ENCODE assay signal across 8 mouse cellular contexts in the genomic region with DNA sequence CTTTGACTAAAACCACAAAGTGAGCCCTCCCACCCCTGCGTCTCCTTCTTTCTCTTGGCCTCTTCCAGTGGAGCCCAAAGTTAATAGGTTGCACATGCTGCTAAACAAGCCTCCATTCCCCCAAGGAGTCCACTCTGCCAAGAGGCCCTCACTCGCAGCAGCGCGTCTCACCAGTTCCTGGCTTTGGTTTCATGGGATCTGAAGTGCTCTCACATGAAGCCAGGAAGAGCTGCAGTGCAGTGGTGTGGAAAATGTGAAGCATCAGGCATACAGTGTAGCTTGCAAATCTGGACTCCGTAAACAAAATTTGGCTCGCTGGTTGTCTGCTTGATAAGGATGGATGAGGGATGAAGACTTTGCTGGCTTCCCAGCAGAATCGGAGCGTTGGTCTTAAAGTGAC.
A peak's percentile ranks its signal among the peaks of the same experiment; 100 is the strongest.
DNase-seq lines count a peak whose midpoint lies in the region; TF ChIP-seq lines count a peak whose summit lies in the region.

No protein-coding gene starts in this region.

- no peaks in the 10 kb centered on the region for H3K36me3 ChIP-seq in heart, adult 2 months (ENCODE audit: control insufficient read depth, insufficient read depth, low read length)
- no peaks in the 10 kb centered on the region for H3K36me3 ChIP-seq in heart, embryonic 10.5 days

- H3K9ac ChIP-seq in heart, adult 2 months (ENCODE audit: low read depth, low read length), result no peak overlapping the region

- H3K27me3 ChIP-seq in heart, adult 2 months (ENCODE audit: control insufficient read depth, insufficient read depth, low read length), result no peaks in the 10 kb centered on the region
- no peaks in the 10 kb centered on the region for H3K27me3 ChIP-seq in heart, embryonic 10.5 days (ENCODE audit: insufficient read depth, poor library complexity, severe bottlenecking)

- WGBS in heart, adult 2 months, result 52% methylated on average over 8 of the region's 8 CpGs
- 47% methylated on average over 8 of the region's 8 CpGs for WGBS in heart, embryonic 10.5 days

- TF ChIP-seq CTCF in heart, adult 2 months (IDR thresholded peaks at IDR 0.05), result no peak

- H3K9me3 ChIP-seq in heart, embryonic 10.5 days, result no peaks in the 10 kb centered on the region

- no peak for TF ChIP-seq POLR2A in heart, adult 2 months (IDR thresholded peaks at IDR 0.05; ENCODE audit: insufficient read depth, low read depth, low read length)

- DNase-seq in heart, adult 2 months, result peak; percentile 68 to 85
- no peak for DNase-seq in heart, embryonic 10.5 days (ENCODE audit: low spot score)
- peak; percentile 47 for DNase-seq in urinary bladder, postnatal 14 days (ENCODE audit: low spot score)
- no peak for DNase-seq in urinary bladder, postnatal 25 days (ENCODE audit: low spot score)
- DNase-seq in heart, postnatal 10 days, result peak; percentile 81 to 87
- DNase-seq in thymus, adult 18-20 months, result no peak
- DNase-seq in c-Kit-positive CD71-positive TER-119-positive erythroid progenitor cells, embryonic 14.5 days (ENCODE audit: low spot score), result no peak
- DNase-seq in right cerebral cortex, adult 2 months (ENCODE audit: low spot score in 2 of 2), result no peak

- H3K4me3 ChIP-seq in heart, adult 2 months, result no peak overlapping the region
- H3K4me3 ChIP-seq in heart, embryonic 10.5 days, result no peak overlapping the region

- H3K4me1 ChIP-seq in heart, adult 2 months (ENCODE audit: control insufficient read depth, insufficient read depth, low read length), result peaks cover 4% of the 10 kb centered on the region
- 0 out of 2 replicates have a peak, but pooled peaks cover 2% of the 10 kb centered on the region for H3K4me1 ChIP-seq in heart, embryonic 10.5 days

- no peak for TF ChIP-seq EP300 in heart, adult 2 months (IDR thresholded peaks at IDR 0.05; ENCODE audit: insufficient read depth, low read depth, low read length)

- H3K27ac ChIP-seq in heart, adult 2 months, result peak overlapping the region; percentile 45; the same call in 1 of the 2 replicates
- H3K27ac ChIP-seq in heart, embryonic 10.5 days, result no peak overlapping the region

- intact Hi-C loops in heart, adult 2 months (cut with DNase I), result no loop called here
- intact Hi-C loops in heart, postnatal 10 days (cut with DNase I), result no loop called here

- H3K79me2 ChIP-seq in heart, adult 2 months (replicated peaks; ENCODE audit: control insufficient read depth, insufficient read depth, low read length), result no peaks in the 10 kb centered on the region

Comparison
In these comparisons a context has a peak if more than half of its experiments do, and no peak if none do; other contexts are left out.
1. DNase-seq: peak in heart, adult 2 months (2 of 2), urinary bladder, postnatal 14 days (single experiment) and heart, postnatal 10 days (2 of 2); none in heart, embryonic 10.5 days (single experiment), urinary bladder, postnatal 25 days (single experiment), thymus, adult 18-20 months (0 of 2), c-Kit-positive CD71-positive TER-119-positive erythroid progenitor cells, embryonic 14.5 days (single experiment) and right cerebral cortex, adult 2 months (0 of 2).